Mouse (Mus musculus) ES-Bruce4 (cell line): ENCODE data around the gene Fbln2. TPM values are rescaled to one million over a fixed set of nuclear protein-coding genes. Genes with fewer than 3 reads are reported as not detected.

ENCODE experiments used
- H3K27ac ChIP-seq: 2 replicates; pipeline ENCODE4 v1.5.1; 2012; ENCODE audit warnings: low read length, inconsistent platforms; ENCODE audit not compliant: insufficient read depth
- H3K27me3 ChIP-seq: 2 replicates; pipeline ENCODE4 v1.6.1; 2012; ENCODE audit warnings: mild to moderate bottlenecking, low read length, inconsistent platforms; ENCODE audit not compliant: control insufficient read depth, poor library complexity, insufficient read depth, severe bottlenecking
- H3K36me3 ChIP-seq: 2 replicates; pipeline ENCODE4 v1.6.1; 2012; ENCODE audit warnings: inconsistent platforms, mild to moderate bottlenecking, low read length, moderate library complexity; ENCODE audit not compliant: control insufficient read depth, poor library complexity, insufficient read depth, severe bottlenecking
- H3K4me1 ChIP-seq: one replicate; pipeline ENCODE4 v1.8.1; 2011; ENCODE audit warnings: low read length; ENCODE audit not compliant: control insufficient read depth, insufficient read depth
- H3K4me3 ChIP-seq: 2 replicates; pipeline ENCODE4 v1.5.1; 2011; ENCODE audit warnings: low read depth, mild to moderate bottlenecking, low read length
- H3K9ac ChIP-seq: 2 replicates; pipeline ENCODE4 v1.6.1; 2012; ENCODE audit warnings: low read depth, mild to moderate bottlenecking, inconsistent platforms; ENCODE audit not compliant: poor library complexity, severe bottlenecking
- H3K9me3 ChIP-seq: replicated peaks from 2 replicates; pipeline ENCODE4 v1.6.1; 2012; ENCODE audit warnings: mild to moderate bottlenecking, low read length, inconsistent platforms; ENCODE audit not compliant: control insufficient read depth, poor library complexity, insufficient read depth, severe bottlenecking
- CTCF ChIP-seq: IDR thresholded peaks from one replicate; pipeline ENCODE4 v1.8.1; 2011; ENCODE audit warnings: low read depth, low read length
- EP300 ChIP-seq: IDR thresholded peaks from 2 replicates; pipeline ENCODE4 v1.6.1; 2011; ENCODE audit warnings: low read depth, low read length; ENCODE audit not compliant: insufficient read depth
- POLR2A ChIP-seq: IDR thresholded peaks from one replicate; pipeline ENCODE4 v1.8.1; 2011; ENCODE audit warnings: low read length; ENCODE audit not compliant: insufficient read depth
- polyA plus RNA-seq: library from polyadenylated mRNA; stranded (reverse); fragments of >200 nt; gene quantifications from 2 replicates; pipeline ENCODE4 v1.2.4, GENCODE M21; 2011; ENCODE audit warnings: low read depth; ENCODE audit not compliant: missing spikeins, insufficient read depth, insufficient read length

Gene Fbln2
- polyA plus RNA-seq, 1 experiment: 23.3 TPM

DNA sequence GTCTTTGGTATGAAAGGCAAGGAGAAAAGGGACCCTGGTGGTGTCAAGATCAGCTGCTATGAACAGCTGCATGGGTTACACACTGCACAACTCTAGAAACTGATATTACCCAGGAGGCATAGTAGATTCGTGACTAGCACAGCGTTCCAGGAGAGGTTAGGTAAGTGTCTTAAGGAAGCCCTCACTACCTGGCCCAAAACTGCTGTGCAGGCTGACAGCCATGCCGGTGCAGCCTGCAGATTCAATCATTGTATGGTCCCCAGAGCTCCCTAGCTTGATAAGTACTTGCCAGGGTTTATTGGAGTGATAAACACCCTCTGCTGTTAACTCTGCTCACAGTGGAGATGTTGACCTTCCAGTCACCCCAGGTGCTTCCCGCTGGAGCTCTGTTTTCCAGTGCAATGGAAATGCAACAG is 30.2 kb upstream of the Fbln2 start:
- no peaks in the 10 kb centered on the region for H3K27me3 ChIP-seq
- no peaks in the 10 kb centered on the region for H3K9me3 ChIP-seq
- H3K4me3 ChIP-seq: no peak overlapping the region
- H3K4me1 ChIP-seq: no peaks in the 10 kb centered on the region
- H3K9ac ChIP-seq: no peak overlapping the region
- no peaks in the 10 kb centered on the region for H3K36me3 ChIP-seq
- TF ChIP-seq EP300 (no peak), POLR2A (no peak), CTCF (no peak)
- no peak overlapping the region for H3K27ac ChIP-seq

- no peak overlapping the region for H3K9ac ChIP-seq
- no peaks in the 10 kb centered on the region for H3K4me1 ChIP-seq
- no peak overlapping the region for H3K27ac ChIP-seq
- H3K36me3 ChIP-seq: no peaks in the 10 kb centered on the region
- no peaks in the 10 kb centered on the region for H3K9me3 ChIP-seq
- H3K4me3 ChIP-seq: no peak overlapping the region
- TF ChIP-seq EP300: no peak
- no peak for TF ChIP-seq POLR2A
- TF ChIP-seq CTCF: no peak
- H3K27me3 ChIP-seq: no peaks in the 10 kb centered on the region
Observed at GRCm38 (mm10) chr6:91183041-91183440, 29.2 kb upstream of the Fbln2 start.

DNA sequence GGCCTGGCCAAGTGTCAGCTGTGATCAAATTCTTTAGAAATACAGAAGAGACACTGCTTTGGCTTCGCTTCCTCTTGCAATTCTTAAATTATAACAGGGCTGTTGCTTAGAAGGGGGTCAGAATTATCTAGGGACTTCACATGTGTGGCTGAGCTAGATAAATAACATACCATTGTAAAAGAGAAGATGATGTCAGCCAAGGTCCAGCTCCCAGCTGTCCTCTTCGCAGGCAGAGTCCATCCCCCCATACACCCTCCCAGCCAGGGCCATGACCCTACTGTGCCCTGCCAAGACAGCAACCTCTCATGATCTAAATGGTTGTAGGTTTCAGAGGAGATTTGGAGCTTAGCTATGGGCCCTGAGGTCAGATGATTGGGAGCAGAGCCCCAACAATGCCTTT is 28.3 kb upstream of the Fbln2 start:
- H3K4me3 ChIP-seq: no peak overlapping the region
- TF ChIP-seq POLR2A (no peak), EP300 (no peak), CTCF (no peak)
- no peaks in the 10 kb centered on the region for H3K27me3 ChIP-seq
- H3K9me3 ChIP-seq: no peaks in the 10 kb centered on the region
- no peak overlapping the region for H3K9ac ChIP-seq
- H3K36me3 ChIP-seq: no peaks in the 10 kb centered on the region
- H3K27ac ChIP-seq: no peak overlapping the region
- no peaks in the 10 kb centered on the region for H3K4me1 ChIP-seq

GRCm38 (mm10) chr6:91184776-91185175 is 27.5 kb upstream of the Fbln2 start:
- TF ChIP-seq EP300 (no peak), CTCF (no peak), POLR2A (no peak)

GRCm38 (mm10) chr6:91185502-91185901 is 26.8 kb upstream of the Fbln2 start:
- TF ChIP-seq POLR2A (no peak), CTCF (no peak), EP300 (no peak)
- Histone ChIP-seq H3K36me3 (no peaks in the 10 kb centered on the region), H3K9me3 (no peaks in the 10 kb centered on the region), H3K9ac (no peak overlapping the region), H3K4me1 (no peaks in the 10 kb centered on the region), H3K4me3 (no peak overlapping the region), H3K27ac (no peak overlapping the region), H3K27me3 (no peaks in the 10 kb centered on the region)

More at GRCm38 (mm10) chr6:91184776-91185175, 27.5 kb upstream of the Fbln2 start:
- Histone ChIP-seq H3K4me1 (no peaks in the 10 kb centered on the region), H3K9me3 (no peaks in the 10 kb centered on the region), H3K27me3 (no peaks in the 10 kb centered on the region), H3K27ac (no peak overlapping the region), H3K9ac (no peak overlapping the region), H3K36me3 (no peaks in the 10 kb centered on the region), H3K4me3 (no peak overlapping the region)

DNA sequence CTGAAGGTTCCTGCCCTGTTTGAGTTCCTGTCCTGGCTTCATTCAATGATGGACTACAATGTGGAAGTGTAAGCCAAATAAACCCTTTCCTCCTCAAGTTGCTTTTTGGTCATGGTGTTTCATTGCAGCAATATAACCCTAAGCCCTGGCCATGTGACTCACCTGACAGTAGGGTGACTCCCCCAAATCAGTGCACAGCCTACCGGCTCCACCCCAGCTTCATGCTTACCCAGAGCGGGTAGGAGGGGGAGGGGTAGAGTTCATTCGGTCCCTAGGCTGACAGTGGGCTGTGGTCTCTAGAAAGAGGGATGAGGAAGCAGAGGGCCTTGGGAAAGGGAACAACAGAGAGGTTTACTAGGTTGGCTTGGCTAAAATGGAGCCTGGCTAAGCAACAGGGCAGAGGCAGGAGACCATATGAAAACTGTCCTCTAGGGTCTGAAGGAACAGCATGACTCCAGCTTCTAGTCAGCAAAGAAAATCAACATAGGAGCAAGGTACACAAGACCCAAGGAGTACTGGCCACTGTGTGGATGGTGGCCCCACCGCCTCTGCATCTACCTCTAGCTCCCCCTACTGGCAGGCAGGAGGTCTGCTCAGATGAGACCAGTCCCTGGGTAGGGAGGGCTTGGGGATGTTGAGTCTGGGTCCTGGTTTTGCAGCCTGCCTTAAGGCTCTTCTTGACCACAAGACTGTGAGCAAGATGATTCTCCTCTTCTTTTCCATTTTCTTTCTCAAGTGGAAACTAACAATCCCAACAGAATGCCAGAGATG is 25.9 kb upstream of the Fbln2 start:
- Histone ChIP-seq H3K9me3 (no peaks in the 10 kb centered on the region), H3K9ac (no peak overlapping the region), H3K36me3 (no peaks in the 10 kb centered on the region), H3K27ac (no peak overlapping the region), H3K4me3 (no peak overlapping the region), H3K27me3 (no peaks in the 10 kb centered on the region), H3K4me1 (no peaks in the 10 kb centered on the region)
- no peak for TF ChIP-seq EP300
- TF ChIP-seq CTCF: peak; percentile 93
